Mouse (Mus musculus): Measurements from ENCODE around the gene Pidd1.

DNA sequence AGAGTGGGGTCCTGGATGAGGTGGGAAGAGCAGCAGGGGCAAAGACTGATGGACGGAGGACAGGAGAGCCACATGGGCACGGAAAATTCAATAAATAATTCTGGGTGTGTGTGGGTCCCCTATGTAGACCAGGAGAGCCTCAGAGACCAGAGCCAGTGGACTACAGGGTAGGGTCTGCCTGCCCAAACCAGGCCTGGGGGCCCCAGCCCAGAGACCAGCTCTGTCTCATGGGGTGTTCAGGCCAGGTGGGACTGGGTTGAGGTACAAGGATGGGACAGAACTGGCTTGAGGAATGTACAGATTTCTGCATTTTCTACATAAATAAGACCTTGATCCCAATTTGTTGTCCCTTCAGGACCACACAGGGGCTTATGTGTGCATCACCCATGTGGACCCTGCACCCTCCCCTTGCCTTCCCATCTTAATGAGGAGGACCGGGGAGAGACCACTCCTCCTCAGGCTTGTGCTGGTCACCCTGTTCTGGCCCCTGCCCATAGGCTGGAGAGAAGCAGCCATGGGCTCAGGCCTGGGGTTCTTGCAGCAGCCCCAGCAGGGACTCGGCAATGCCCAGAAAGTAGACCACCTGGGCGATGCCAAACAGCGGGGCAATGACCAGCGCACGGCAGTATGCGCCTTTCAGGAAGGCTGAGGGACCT lies 13.1 kb downstream of the Pidd1 start:
- TF ChIP-seq GATA1 (IDR thresholded peaks at IDR 0.05; ENCODE audit: borderline replicate concordance, low read length) (no peak), FLI1 (IDR thresholded peaks at IDR 0.05; ENCODE audit: low read length) (no peak)
